ENCODE assay signal across 8 mouse cellular contexts in the genomic region with DNA sequence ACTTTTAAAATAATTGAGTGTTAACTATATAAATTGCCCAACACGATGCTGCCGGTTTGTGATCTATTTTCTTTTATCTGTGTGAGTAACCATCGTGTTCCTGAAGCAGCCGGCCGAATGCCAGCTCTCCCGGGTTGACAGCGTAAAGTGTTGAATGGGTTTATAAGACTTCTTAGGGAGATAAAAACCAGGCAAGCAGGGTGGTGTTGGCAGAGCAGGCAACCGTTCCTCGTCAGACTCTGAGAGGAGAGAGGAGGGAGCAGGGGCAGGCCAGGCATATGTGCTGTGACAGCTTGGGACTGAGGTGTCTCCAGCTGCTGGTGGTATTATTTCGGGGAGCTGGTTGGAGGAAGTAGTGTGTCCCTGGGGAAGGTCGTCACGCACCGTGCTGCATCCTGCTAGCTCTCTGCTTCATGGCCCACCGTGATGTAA.
DNase-seq lines count a peak whose midpoint lies in the region; ATAC-seq and TF ChIP-seq lines count a peak whose summit lies in the region.

No protein-coding gene starts in this region.

- H3K36me3 ChIP-seq in heart, embryonic 13.5 days = no peaks in the 10 kb centered on the region
- no peaks in the 10 kb centered on the region for H3K36me3 ChIP-seq in intestine, embryonic 16.5 days (ENCODE audit: control insufficient read depth, insufficient read depth, low read length)
- H3K36me3 ChIP-seq in liver, embryonic 12.5 days = no peaks in the 10 kb centered on the region

- no peak overlapping the region for H3K4me3 ChIP-seq in lung, adult 2 months (replicated peaks; ENCODE audit: extremely low read depth, low read depth, low read length)
- H3K4me3 ChIP-seq in heart, embryonic 13.5 days = no peak overlapping the region
- no peak overlapping the region for H3K4me3 ChIP-seq in intestine, embryonic 16.5 days (ENCODE audit: low read length)
- no peak overlapping the region for H3K4me3 ChIP-seq in liver, embryonic 12.5 days

- no peak for ATAC-seq in heart, embryonic 13.5 days (ENCODE audit: extremely low read depth, insufficient number of reproducible peaks, low FRiP score, low TSS enrichment)
- ATAC-seq in intestine, embryonic 16.5 days = no peak
- no peak for ATAC-seq in liver, embryonic 12.5 days

- intact Hi-C loops in left cerebral cortex, postnatal 36 days (cut with DNase I) = no loop called here

- peak overlapping the region; percentile 54 for H3K9ac ChIP-seq in heart, embryonic 13.5 days
- H3K9ac ChIP-seq in intestine, embryonic 16.5 days (ENCODE audit: low read depth, low read length) = no peak overlapping the region
- H3K9ac ChIP-seq in liver, embryonic 12.5 days = no peak overlapping the region

- TF ChIP-seq CTCF in lung, adult 2 months (IDR thresholded peaks at IDR 0.05; ENCODE audit: insufficient read depth, low read length) = no peak

- H3K9me3 ChIP-seq in heart, embryonic 13.5 days = no peaks in the 10 kb centered on the region
- H3K9me3 ChIP-seq in intestine, embryonic 16.5 days (ENCODE audit: control insufficient read depth, low read length) = no peaks in the 10 kb centered on the region
- no peaks in the 10 kb centered on the region for H3K9me3 ChIP-seq in liver, embryonic 12.5 days (replicated peaks)

- H3K4me2 ChIP-seq in heart, embryonic 13.5 days = peak overlapping the region; percentile 47
- H3K4me2 ChIP-seq in intestine, embryonic 16.5 days (ENCODE audit: low read depth, low read length) = no peak overlapping the region
- no peak overlapping the region for H3K4me2 ChIP-seq in liver, embryonic 12.5 days

- no peaks in the 10 kb centered on the region for H3K4me1 ChIP-seq in lung, adult 2 months (ENCODE audit: control insufficient read depth, insufficient read depth, low read length)
- peaks cover 56% of the 10 kb centered on the region for H3K4me1 ChIP-seq in heart, embryonic 13.5 days
- H3K4me1 ChIP-seq in intestine, embryonic 16.5 days (ENCODE audit: control insufficient read depth, insufficient read depth, low read length) = no peaks in the 10 kb centered on the region
- H3K4me1 ChIP-seq in liver, embryonic 12.5 days = no peaks in the 10 kb centered on the region

- H3K27ac ChIP-seq in heart, embryonic 13.5 days (replicated peaks) = peak overlapping the region; percentile 58
- no peak overlapping the region for H3K27ac ChIP-seq in intestine, embryonic 16.5 days (ENCODE audit: low read length)
- H3K27ac ChIP-seq in liver, embryonic 12.5 days = no peak overlapping the region

- peaks cover 33% of the 10 kb centered on the region for H3K27me3 ChIP-seq in heart, embryonic 13.5 days (replicated peaks)
- no peaks in the 10 kb centered on the region for H3K27me3 ChIP-seq in intestine, embryonic 16.5 days (replicated peaks; ENCODE audit: control insufficient read depth, insufficient read depth, low read length)
- H3K27me3 ChIP-seq in liver, embryonic 12.5 days (replicated peaks) = peaks cover 18% of the 10 kb centered on the region

- WGBS in lung, adult 2 months = 25% methylated on average over 14 of the region's 14 CpGs
- 8% methylated on average over 14 of the region's 14 CpGs for WGBS in heart, embryonic 13.5 days
- 45% methylated on average over 14 of the region's 14 CpGs for WGBS in intestine, embryonic 16.5 days
- 54% methylated on average over 14 of the region's 14 CpGs for WGBS in liver, embryonic 12.5 days (ENCODE audit: insufficient replicate concordance)

- DNase-seq in lung, adult 18-20 months = peak; percentile 25 to 33
- DNase-seq in lung, adult 2 months = no peak
- peak; percentile 12 to 22 for DNase-seq in left cerebral cortex, postnatal 36 days (ENCODE audit: low spot score in 2 of 2)
- DNase-seq in right cerebral cortex, postnatal 4 days = peak; percentile 33
- no peak for DNase-seq in gastrocnemius, adult 18-20 months (ENCODE audit: low spot score)

- TF ChIP-seq POLR2A in lung, adult 2 months (IDR thresholded peaks at IDR 0.05; ENCODE audit: borderline replicate concordance, extremely low read depth, low read depth, low read length) = no peak

Comparison
In these comparisons a context has a peak if more than half of its experiments do, and no peak if none do; other contexts are left out.
1. DNase-seq: peak in lung, adult 18-20 months (2 of 2), left cerebral cortex, postnatal 36 days (2 of 2) and right cerebral cortex, postnatal 4 days (single experiment); none in lung, adult 2 months (single experiment) and gastrocnemius, adult 18-20 months (single experiment).